Mouse (Mus musculus): ENCODE measurements around the gene Trak1.
"Not testable (repeated sequence)": the region's sequence is repeated elsewhere in the genome, so short reads cannot be mapped to it uniquely, and the experiment has no call there.

Gene Trak1

DNA sequence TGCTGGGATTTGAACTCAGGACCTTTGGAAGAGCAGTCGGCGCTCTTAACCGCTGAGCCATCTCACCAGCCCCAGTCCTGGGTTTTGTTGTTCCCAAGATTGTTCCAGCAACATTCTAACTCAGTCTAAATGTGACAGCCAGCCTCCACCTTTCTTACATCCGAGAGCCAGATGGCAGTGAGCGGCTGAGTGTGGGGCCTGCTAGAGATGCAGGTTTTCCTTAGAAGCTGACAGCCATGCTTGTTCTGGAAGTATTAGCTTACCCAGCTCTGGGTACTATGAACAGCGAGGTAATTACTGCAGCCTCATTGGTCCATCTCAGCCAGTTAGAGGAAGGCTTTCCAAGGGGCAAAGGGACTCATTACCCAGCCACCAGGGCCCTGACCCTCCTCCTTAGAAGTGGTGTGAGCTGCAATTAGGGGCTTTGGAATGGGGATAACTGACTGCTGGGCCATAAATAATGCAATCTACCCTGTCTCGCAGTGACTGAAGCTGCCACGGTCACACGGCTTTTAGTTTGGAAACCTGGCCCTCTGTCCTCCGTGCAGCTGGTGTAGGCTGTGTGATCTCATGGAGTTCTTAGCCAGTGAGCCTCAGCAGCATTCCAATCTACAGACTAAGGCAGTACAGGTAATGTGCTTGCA, 22.1 kb downstream of the Trak1 start:
- DNase-seq (ENCODE audit: low read depth, low spot score): no peak

DNA sequence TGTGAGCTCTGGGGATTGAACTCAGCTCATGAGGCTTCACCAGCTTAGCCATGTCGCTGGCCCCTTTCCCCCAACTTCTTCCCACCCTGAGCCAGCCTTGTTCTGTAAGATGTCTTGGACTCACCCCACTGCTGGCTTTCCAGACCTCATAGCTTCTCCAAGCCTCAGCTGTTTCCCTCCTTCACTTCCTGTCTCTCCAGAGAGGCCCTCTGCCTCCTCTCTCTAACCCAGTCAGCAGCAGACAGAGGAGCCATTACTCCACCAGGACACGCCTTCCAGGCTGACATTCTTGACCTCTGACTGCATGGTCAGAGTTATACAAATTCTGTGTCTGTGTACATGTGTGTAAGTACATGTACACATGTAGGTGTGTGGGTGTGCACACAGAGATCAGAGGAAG, 23.1 kb downstream of the Trak1 start:
- no peak for DNase-seq (ENCODE audit: low read depth, low spot score)

DNA sequence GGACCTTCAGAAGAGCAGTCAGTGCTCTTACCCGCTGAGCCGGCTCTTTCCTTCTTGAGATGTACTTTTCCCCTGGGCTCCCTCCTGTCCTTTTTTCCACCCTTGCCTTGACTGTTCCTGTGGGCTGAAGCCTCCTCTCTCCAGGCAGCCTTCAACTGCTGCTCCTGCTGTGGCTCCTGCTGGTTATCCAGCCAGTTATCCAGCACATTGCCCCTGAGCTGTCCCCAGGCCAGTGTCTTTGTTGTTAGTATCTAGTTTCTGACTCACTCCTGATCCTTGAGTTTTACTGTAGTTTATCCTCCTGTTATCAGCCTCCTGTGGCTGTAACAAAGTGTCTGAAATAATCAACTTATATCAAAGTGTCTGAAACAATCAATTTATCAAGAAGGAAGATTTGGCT, 23.8 kb downstream of the Trak1 start:
- DNase-seq (ENCODE audit: low read depth, low spot score): no peak

DNA sequence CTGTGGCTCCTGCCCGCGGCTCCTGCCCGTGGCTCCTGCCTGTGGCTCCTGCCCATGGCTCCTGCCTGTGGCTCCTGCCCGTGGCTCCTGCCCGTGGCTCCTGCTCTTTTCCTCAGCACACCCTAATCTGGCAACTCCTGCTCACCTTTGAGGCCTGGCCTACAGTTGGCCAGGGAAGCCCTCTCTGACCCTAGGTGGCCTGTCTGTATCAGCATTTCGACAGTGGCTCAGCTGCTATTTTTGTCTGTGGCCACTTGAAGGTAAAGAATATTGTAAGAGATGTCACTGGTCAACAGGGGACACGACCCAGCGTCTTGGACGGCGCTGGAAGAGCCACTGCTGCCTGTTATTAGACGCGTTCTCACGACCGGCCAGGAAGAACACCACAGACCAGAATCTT, 24.7 kb downstream of the Trak1 start:
- no peak for DNase-seq (ENCODE audit: low read depth, low spot score)

DNA sequence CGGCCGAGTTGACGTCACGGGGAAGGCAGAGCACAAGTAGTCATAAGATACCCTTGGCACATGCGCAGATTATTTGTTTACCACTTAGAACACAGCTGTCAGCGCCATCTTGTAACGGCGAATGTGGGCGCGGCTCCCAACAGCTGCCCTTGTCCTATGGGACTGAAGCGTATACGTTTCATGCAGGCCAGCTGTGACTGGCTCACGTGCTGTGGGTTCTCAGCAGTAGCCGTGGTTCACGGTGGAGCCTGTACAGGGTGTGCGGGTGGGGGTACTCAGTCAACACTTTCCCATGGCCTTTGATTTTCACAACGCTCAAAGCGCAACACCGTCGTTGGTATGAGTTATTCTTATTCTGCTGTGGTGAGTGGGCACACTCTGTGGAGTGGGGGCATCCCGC, 31.0 kb downstream of the Trak1 start:
- not testable (repeated sequence) for DNase-seq (ENCODE audit: low read depth, low spot score)

DNA sequence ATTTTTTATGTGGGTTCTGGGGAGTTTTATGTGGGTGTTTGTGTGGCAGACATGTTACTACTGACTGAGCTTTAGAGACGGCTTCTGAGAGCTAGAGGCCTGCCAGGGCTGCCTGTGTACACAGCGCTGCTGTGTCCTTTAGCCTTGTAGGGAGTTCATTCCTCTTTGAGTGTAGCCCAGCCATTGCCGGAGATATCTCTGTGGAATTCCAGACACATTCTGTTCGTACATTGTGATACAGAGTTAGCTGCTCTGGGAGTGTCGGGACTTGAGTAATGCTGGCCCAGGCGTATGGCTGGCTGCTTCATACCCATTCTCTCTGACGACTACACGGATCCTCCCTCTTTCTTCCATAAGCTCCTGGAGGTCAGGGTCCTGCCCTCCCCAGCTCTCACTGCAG, 31.9 kb downstream of the Trak1 start:
- no peak for DNase-seq (ENCODE audit: low read depth, low spot score)

DNA sequence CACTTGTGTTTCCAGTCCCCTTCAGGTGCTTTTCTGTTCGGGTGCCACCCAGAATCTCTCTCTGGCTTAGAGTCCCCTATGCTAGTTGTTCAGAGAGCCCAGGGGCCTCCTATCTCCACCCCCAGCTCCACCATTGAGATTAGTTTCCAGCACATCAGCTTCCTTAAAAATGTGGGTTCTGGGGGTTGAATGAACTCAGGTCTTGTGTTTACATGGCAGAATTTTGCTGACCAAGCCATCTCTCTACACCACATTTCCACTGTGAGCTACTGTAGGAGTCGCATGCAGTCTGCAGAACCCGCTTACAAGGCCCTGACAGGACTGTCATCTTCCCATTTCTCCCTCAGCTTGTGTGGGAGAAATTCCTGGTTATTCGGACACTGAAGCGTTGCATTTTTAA, 32.8 kb downstream of the Trak1 start:
- DNase-seq (ENCODE audit: low read depth, low spot score): no peak

DNA sequence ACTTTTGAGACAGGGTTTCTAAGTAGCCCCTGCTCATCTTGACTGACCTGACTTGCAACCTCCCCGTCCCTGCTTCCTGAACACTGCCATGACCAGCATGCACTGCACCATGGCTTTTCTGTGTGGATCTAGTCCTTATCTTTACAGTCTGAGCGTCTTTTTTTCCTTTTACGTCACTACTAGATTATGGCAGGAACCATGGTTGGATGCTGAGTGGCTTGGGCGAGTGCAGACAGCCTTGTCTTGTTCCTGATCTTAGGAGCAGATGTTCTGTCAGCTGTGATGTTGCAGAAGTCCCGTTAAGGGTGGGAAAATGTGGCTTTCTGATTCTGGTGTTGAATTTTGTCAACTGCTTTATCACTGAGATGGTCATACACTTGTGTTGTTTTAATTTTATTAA, 34.1 kb downstream of the Trak1 start:
- DNase-seq (ENCODE audit: low read depth, low spot score): no peak

DNA sequence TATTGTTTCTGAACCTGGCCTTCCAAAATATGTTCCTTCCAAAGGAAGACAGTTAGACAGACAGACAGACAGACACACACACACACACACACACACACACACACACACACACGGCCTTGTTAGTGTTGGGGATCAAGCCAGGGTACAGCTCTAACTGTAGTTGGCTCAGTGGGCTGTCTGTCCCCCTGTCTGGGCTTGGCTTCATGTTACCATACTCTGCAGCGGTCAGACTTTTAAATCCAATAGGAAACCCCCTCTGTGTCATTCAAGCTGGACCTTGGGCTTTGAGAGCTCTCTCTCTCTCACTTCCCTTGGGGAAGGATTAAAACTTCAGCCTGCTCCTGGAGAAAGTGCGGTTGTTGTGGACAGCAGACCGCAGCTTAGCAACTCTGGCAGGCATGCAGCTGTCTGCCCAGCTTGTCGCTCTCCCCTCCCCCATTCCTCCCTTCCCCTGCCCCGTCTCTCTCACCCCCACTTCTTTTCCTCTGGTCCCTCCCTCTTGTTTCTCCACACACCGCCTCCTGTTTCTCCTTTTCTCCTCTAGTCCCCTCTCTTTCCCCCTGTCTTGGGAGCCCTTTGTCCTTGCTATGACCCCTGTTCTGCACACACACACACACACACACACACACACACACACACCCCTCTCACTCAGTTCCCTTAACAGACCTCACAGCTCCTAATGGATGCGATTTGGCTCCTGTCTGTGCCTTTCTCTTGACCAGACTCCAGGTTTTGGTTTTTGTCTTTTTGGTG, 34.8 kb downstream of the Trak1 start:
- peak; percentile 72 for DNase-seq (ENCODE audit: low read depth, low spot score)

DNA sequence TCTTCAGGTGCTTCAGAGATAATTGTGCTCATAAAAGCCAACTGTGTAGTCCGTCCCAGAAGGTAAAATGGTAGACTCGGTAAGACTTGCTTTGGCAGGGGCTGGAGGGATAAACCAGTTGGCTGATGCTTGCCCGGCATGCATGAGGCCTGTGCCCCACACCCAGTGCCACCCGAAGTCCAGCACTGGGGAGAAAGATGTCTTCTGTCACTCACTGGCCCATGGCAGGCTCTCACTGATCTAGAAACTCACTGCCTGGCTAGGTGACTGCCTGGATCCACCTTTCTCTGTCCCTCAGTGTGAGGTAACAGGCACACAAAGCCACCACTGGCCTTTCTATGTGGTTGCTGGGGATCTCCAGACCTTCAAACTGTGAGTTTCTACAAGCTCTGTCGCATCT, 36.3 kb downstream of the Trak1 start:
- DNase-seq (ENCODE audit: low read depth, low spot score): no peak

DNA sequence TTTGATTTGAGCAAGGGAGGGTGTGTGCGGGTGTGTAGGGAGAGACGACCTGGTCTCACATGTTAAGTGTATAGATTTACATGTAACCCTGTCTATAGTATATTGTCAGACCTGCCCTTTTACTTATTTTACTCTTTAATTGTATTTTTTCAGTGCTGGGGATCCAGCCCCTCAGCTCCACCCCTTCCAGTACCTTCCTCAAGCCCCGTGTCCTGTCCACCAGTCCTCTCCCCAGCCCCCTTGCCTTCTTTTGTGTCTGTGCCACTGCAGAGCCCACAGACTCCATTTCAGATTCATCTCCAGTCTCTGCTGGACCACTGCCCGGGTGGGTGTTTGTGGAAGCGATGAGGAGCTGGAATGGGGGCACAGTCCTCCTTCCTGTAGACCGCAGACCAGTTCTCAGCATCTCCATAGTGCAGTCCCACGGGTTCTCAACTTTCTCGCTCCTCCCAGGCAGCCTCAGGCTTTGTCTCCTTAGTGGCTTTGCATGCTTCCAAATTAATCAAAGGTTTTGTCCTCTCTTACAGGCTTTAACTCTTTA, 37.1 kb downstream of the Trak1 start:
- no peak for DNase-seq (ENCODE audit: low read depth, low spot score)

DNA sequence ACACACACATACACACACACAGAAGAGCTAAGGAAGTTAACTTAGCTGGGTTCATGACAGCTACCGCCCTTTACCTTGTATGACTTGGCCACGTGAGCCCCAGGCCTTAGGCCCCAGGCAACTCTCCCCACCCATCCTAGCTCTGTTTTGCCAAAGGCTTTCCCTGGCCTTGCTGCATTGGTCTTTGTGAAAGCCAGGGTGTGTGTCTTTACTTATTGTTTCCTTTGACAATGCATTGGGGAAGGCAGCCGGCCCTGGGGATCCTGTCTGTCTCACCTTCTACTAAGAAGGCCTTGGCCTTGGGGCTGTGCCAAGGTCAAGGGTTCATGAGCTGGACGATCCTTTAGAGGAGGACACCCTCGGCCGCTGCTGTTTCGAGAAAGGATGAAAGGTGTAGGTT, 38.3 kb downstream of the Trak1 start:
- no peak for DNase-seq (ENCODE audit: low read depth, low spot score)

DNA sequence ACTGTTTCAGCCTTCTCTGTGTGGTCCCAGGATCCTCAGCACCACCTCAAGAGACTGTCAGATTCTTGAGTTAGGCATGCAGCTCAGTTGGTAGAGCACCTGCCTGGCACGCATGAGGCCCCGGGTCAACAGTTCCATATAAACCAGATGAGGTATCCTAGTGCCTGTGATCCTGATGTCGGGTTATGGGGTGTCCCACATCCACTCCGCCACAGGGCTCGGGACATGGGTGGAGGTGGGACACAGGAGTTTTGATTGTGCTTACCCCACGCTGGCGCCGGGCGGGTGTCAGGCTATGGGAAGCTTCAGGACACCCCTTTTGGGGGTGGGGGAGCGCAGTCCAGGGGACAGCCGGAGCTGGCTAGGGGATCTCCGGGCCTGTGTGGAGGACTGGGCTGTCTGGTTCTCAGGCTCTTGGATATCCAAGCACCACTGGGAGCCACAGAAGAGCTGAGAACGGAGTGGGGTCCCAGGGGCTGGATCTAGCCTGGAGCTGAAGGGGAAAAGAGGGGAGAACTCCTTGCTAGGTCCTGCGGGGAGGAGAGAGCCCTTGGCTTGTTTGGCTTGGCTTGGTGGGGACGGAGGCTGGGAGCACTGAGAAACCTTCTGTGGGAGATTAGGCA, 39.1 kb downstream of the Trak1 start:
- DNase-seq (ENCODE audit: low read depth, low spot score): no peak

DNA sequence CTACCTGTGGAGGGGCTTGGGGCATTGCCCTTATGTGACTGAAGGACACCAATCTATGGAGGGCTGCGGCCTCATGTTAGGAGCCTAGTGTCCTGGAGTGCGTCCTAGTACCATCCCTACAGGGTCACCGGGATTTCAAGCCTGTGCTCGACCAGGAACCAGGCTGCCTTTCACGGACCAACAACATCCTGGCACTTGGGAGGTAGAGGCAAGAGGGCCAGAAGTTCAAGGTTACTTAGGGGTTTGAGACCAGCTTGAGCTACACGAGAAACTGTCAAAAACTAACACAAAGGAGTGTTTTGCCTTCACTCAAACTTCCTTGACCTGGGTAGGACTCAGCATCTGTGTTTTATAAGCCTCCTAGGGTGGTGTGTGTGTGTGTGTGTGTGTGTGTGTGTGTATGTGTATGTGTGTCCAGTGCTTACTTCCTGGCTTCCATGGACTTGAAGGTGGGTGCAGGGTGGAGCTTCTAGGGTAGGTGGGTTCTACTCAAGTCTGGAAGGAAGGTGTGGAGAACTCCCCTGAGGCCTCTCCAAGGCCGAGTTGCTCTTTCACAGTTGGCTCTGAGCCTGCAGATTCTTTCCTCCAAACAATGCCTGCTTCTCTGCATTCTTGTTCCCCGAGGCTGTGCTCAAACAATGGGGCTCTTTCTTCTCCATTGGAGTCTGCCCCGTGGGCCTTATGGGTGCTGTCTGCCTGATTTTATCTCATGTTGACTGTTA, 40.1 kb downstream of the Trak1 start:
- no peak for DNase-seq (ENCODE audit: low read depth, low spot score)

DNA sequence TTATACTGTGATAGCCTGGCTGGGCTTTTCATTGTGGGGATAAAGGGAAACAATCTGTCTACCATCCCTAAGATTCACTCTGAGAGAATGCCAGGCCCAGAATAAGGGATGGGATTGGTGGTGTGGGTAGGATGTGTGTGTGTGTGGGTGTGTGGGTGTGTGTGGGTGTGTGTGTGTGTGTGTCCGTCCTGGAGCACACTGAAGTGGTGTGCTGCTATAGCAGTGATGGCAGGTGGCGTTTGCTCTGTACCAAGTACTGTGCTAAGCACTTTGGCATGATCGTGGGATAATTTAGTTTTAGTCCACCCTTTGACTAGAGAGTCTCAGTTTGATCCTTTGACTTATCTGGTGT, 40.6 kb downstream of the Trak1 start:
- no peak for DNase-seq (ENCODE audit: low read depth, low spot score)

DNA sequence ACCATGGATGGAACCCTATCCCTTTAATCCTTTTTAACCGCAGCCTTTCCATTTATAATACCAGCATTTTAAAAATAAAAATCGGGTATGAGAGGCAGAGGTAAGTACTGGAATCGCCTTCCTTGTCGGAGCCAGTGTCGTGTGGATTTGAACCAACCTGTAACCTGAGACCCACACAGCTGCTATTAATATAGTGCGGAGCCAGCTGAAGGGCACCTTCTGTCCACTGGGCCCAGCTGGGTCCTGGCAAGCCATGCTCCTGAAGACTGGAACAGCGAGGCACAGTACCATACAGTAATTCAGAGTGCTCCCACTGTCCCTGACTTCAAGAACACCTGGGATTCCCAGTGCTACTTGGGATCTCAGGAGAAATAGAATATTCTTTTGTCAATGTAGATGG, 44.5 kb downstream of the Trak1 start:
- no peak for DNase-seq (ENCODE audit: low read depth, low spot score)

DNA sequence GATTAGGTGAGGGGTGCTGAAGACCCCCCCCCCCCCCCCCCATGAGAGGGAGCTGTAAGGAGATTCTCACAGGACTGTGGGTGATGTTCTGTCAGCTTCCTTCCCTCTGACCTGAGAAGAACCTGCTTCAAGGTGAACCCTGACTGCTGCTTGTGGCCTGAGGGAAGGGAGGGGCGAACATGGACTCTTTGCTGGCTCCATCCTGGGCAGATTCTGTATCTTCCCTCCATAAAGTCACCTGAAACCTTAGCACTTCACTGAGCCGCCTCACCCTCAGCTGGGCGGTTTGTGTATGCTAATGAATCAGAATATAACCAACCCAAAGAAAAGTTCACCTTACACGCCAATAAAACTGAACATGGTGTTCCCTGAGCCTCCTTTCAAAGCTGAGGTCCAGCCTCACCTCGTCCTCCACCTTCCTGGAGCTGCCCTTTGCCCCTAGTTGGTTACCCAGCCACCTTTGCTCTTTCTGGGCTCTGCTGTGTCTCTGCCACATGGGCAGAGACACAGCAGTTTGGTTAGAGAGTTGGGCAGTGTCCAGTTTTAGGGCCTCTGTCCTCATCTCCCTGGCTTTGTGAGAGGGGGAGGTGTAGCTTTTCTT, 45.3 kb downstream of the Trak1 start:
- DNase-seq (ENCODE audit: low read depth, low spot score): no peak

DNA sequence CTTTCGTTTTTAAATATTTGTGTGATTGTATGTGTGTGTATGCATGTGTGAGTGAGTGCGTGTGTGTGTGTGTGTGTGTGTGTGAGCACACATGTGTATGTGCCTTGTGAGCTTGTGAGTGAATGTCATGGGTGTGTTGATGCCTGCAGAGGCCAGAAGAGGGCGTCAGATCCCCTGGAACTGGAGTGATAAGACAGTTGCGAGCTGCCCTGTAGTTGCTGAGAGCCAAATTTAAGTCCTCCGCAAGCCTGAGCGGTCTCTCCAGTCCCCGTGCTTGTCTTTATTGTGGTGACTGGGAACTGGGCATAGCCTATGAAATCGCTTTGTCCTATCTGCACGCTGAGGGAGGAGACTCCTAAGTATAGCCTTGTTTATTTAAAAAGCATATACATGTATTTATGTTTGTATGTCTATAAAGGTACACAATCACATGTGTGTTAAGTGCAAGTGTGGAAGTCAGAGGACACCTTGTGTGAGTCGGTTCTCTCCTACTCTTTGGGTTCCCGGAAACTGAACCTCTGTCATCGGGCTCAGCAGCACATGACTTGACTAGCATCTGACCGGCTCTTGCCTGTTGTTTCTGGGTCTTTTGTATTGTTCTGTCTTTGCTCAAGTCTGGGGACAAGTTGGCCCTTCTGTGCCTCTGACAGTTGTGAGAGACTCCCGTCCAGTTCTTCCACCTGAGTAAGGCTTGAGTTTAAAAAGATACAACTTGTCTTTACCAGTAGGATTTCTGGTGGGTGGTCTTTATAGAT, 46.0 kb downstream of the Trak1 start:
- no peak for DNase-seq (ENCODE audit: low read depth, low spot score)

DNA sequence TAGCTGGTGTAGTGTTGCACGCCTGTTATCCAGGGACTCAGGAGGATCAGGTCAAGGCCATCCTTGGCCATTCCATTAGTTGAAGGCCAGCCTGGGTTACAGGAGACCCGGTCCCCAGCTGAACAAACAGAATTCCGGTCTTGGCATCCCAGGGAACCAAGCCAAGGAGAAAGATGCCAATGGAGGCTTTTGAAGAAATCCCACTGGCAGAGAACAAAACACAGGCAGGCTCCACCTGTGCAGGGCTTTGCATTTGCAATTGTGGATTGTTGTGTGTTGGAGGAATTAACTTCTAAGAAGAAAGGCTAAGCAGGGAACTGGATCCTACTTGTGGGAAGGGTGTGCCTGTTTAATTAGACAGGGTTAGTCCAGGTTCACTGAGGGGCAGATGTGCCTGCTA, 47.0 kb downstream of the Trak1 start:
- no peak for DNase-seq (ENCODE audit: low read depth, low spot score)

DNA sequence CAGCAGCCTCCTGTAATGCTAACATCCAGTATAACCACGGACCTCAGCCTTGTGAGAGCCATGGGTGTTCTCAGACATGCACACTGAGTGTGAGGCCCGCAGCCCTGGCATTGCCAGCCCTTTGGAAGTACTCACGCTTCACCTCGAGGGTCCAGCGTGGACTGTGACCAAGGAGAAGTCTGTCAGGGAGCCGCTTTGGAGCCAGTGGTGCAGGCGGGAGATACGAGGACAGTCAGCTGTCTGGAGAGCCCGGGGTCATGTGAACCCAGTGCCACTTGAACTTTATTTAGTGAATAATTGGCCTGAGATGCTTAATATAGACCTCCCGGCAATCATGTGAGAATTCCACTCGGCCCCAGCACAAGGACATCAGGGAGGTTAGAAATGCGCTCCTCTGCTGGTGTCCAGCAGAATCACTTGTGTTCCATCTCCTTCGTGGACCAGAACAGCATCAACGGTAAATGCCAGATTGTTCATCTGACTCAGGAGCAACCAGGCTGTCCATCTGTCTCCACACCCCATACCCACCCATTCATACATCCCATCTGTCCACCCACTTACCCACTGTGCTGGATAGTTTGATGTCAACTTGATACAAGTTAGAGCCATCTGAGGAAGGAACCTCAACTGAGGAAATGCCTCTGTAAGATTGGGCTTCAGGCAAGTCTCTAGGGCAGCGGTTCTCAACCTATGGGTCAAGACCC, 48.3 kb downstream of the Trak1 start:
- DNase-seq (ENCODE audit: low read depth, low spot score): no peak

DNA sequence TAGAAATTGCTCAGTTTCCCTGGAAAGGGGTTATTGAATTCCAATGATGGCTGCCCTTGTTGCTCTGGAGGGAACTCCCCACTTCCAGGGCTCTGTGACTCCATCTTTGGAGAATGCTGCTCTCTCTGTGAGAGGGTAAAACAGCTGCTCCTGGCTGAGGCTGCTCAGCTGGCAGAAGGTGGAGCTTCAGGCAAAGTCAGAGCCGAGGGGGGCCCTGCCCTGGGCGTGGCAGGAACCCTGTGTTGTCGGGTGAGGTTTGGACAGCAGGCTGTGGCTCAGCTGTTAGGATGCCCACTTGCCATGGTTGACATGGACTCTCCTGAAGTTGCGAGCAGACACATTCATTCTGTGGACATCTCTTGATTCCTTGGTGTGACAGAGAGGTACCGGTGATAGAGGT, 49.3 kb downstream of the Trak1 start:
- DNase-seq (ENCODE audit: low read depth, low spot score): no peak

Measured in embryo, embryonic 11.5 days (tissue).